Mouse (Mus musculus) gastrocnemius, postnatal 25 days (tissue): ENCODE data around the gene Arrdc4. TPM values are rescaled to one million over a fixed set of nuclear protein-coding genes. Genes with fewer than 3 reads are reported as not detected.

Source experiments
- DNase-seq: peaks from one replicate; pipeline ENCODE4 v3.0.0; 2022
- total RNA-seq, 2 experiments: library from RNA; stranded (reverse); gene quantifications; 1 replicate in 1 of 2; 2 replicates in 1 of 2; pipeline ENCODE4 v1.2.3; 2021

The Arrdc4 gene
- total RNA-seq, 2 experiments from 2014 or later: 5.0 to 5.9 TPM

DNA sequence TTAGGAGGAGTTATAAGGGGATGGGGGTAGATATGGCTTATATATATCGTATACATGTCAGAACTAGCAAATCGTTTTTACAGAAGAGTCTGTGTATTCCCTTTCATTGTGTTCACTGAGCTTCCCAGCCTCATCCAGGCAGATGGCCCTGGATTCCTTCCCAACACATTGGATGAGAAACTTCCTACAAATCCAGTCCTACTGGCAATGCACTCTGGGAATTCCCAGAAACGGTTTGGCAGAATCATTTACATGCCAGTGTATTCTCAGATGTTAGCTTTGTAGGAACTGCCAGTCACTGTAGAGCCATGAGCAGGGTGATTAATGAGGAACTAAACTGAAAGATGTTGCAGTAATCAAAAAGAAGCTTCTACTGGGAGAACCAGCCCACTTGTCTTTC lies 36.6 kb downstream of the Arrdc4 start:
- DNase-seq: no peak

DNA sequence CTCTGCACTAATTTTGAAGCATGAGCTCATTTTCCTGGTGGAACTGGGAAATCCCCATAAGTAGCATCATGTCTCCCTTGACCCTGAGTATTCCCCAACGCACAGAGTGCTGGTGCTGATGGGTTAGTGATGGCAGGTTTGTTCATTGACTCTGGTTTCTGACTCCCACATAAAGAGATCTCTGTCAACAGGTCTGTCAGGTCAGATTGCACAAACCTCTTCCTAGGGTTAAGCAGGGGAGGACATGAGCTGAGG lies 39.8 kb downstream of the Arrdc4 start:
- DNase-seq: no peak

DNA sequence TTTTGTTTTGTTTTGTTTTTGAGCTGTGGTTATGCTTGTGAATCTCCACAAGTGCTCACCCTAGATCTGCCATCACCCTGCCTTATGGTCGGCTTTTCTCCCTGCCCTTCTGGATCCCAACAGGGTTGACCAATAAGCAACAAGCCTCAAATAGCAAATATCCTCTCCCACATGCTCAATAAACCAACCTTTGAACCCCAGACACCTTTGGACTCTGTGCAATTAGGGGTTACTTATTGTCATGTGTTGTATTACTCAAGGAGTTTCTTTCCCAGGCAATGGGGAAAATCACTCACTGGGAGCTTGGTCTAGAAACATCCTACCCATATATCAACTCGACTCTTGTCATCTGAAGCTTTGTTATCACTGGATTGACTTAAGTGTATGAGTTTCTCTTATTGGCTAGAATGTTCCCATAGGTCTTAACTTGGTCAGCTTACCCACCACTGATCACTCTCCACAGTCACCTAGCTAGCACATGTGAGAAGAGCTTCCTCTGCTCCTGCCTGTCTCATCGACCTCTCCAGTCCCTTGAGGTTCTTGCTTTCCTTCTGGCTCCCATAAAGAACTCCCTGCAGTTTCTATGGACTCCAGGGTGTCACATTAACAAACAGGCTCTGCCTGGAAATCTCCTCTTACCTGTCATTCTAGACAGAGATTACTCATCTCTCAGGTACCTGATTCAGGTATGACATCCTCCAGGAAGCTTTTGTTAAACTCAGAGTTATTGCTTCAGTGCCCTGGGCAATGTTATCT lies 40.3 kb downstream of the Arrdc4 start:
- DNase-seq: no peak

DNA sequence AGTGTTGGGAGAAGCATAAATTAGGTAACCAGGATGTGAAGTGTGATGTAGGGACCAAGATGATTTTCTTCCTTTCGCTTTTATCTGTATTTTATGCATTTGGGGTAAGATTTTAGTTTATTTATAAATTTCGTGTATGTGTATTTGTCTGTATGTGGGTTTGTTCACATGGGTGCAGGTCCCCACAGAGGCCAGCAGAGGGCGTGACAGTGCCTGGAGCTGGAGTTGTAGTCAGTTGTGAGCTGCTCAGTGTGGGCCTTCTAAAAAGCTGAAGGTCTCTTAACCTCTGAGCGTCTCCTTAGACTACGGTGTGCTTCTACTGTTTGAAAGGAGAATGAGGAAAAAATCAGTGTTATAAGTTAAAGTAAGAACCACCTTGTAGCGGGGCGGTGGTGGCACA lies 43.9 kb downstream of the Arrdc4 start:
- DNase-seq: no peak

- no peak for DNase-seq
These were observed 51.7 kb downstream of the Arrdc4 start for GRCm38 (mm10) chr7:68697313-68697712.

DNA sequence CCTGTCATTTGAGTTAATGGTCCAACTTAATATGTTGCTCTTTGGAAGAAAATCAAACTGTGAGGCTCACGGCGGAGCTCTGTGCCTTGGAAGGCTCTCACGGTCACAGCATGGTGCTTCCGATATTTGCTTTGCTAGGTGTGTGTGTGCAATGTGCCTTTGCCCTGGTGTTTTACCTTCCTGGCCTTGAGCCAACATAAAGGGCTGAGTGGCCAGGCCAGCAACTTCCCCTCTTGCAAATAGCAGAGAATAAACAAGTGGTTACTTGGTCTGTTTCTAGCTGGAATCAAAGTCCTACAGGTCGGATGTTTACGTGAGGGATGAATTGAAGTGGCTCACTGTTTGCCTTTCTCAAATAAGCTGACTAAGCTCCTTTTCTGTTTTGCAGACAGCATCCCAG lies 52.1 kb downstream of the Arrdc4 start:
- no peak for DNase-seq

- no peak for DNase-seq
These were observed 52.6 kb downstream of the Arrdc4 start for GRCm38 (mm10) chr7:68696446-68696845.

DNA sequence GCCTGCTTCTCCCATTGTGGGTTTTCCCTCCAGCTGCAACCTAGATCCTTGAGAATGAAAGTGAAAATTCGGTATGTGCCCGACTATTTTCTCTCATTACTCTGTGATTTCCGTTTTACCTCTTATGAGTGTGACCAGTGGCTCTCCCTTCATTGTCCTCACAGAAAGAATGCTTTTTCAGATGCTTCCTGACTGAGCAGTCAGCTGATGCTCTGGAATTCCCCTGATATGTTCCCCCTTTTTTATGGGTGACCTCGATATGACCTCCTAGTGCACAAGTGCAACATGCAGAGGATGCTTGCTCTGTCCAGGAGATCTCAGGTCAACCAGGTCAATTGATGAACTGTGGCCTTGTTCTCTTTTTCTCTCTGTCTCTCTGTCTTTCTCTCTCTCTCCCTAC lies 56.3 kb downstream of the Arrdc4 start:
- no peak for DNase-seq

DNA sequence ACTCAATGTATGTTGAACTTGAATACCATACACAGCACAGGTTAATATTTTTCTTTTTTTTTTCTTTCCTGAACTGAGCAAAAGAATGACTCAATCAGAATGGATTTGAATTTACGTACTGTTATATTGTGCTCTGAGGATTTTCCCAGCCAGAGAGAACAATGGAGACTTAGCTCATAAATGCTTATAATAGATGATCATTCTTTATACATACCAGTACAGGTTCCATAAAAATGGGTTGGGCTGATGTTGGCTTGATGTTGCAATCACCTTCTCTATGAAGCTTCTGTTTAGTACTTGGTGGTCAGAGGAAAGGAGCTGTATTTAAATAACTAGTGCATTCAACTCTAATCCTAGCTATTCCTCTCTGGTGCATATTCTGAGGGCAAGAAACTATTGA lies 57.6 kb downstream of the Arrdc4 start:
- DNase-seq: no peak

DNA sequence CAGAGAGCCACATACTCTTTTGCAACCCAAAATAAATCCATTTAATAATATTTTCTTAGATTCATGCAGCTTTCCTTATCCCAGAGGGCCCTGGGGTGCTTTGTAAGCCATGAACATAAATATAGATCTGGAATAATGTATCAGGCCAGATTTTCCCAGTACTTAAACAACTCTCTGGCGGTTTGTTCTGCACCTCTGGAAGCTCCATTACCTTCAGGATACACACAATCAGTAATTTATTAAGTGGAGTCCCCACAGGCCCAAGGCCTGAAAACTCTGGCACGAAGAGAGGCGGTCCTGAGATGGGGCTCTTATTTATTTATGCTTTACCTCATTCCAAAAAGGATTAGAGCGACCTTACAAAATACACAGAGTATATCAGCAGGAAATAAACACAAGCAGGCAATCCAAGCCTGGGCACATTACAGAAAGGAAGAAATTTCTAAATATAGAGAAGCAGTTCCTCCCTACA lies 61.9 kb downstream of the Arrdc4 start:
- no peak for DNase-seq
